Mouse (Mus musculus) kidney, embryonic 15.5 days (tissue): ENCODE data around the gene Gm49358. TPM values are rescaled to one million over a fixed set of nuclear protein-coding genes. Genes with fewer than 3 reads are reported as not detected.

ENCODE experiments used
- ATAC-seq: fragments of 200-750 bp; cut with Nextera tagmentation; replicated peaks from 2 replicates; pipeline ENCODE4 v1.8.0; 2017; ENCODE audit warnings: moderate TSS enrichment; ENCODE audit not compliant: low FRiP score
- H3K27ac ChIP-seq: fragments of 300-500 bp; sonication (generic); 2 replicates; pipeline ENCODE4 v1.5.1; 2015; ENCODE audit warnings: mild to moderate bottlenecking, inconsistent platforms
- H3K27me3 ChIP-seq: fragments of 300-500 bp; sonication (generic); 2 replicates; pipeline ENCODE4 v1.6.1; 2015; ENCODE audit warnings: inconsistent platforms
- H3K36me3 ChIP-seq: fragments of 300-500 bp; sonication (generic); 2 replicates; pipeline ENCODE4 v1.6.1; 2015; ENCODE audit warnings: inconsistent platforms
- H3K4me1 ChIP-seq: fragments of 300-500 bp; sonication (generic); 2 replicates; pipeline ENCODE4 v1.6.1; 2015; ENCODE audit warnings: inconsistent platforms
- H3K4me2 ChIP-seq: fragments of 300-500 bp; sonication (generic); 2 replicates; pipeline ENCODE4 v1.6.1; 2015; ENCODE audit warnings: moderate library complexity, mild to moderate bottlenecking, inconsistent platforms
- H3K4me3 ChIP-seq: fragments of 300-500 bp; sonication (generic); replicated peaks from 2 replicates; pipeline ENCODE4 v1.5.1; 2015; ENCODE audit warnings: mild to moderate bottlenecking, inconsistent platforms
- H3K9ac ChIP-seq: fragments of 300-500 bp; sonication (generic); 2 replicates; pipeline ENCODE4 v1.6.1; 2015; ENCODE audit warnings: mild to moderate bottlenecking, inconsistent platforms
- H3K9me3 ChIP-seq: fragments of 300-500 bp; sonication (generic); replicated peaks from 2 replicates; pipeline ENCODE4 v1.6.1; 2016; ENCODE audit warnings: inconsistent platforms
- WGBS: fragments of 180-500 bp; shearing (Covaris S2); methylation state at CpG from one replicate; pipeline ENCODE4 v1.1.7; 2015; ENCODE audit warnings: mixed read lengths; 5-methylcytosine and 5-hydroxymethylcytosine counted together
- polyA plus RNA-seq: library from polyadenylated mRNA; unstranded; fragments of >200 nt; fragmentation: Nextera tagmentation; extraction: Ambion mirVana; gene quantifications from 2 replicates; pipeline ENCODE4 v1.2.1, GENCODE M21; 2015

Gene Gm49358
- polyA plus RNA-seq, 1 experiment from 2014 or later: not detected

DNA sequence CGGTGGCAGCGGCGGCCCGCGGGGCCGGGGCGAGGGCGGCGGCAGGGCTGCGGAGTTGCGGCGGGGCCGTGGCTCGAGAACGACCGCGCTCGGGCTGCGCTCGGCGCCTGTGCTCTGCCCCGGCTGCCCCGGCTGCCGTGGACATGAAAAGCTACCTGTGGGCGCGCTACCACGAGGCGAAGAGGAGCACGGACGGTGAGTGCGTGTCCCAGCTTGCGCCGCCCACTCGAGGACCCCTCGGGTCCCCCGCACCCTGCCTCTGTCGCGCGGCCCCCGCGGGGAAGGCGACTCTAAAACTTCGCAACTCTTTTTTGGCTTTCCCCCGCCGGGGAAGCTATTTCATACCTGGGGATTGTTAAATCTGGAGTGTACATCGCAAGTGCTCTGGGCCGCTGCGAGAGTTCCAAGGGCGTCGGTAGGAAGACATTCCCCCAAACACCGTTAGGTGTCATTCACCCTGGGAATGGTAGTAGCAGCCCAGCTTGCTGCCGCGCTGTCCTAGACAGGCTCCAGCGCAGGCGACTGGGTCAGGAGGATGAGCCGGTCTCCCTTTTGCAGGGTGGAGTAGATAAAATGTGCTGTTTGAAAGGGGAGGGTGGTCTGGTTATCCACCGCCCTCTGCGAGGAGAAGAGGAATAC lies 15.5 kb downstream of the Gm49358 start:
- Histone ChIP-seq H3K9me3 (no peaks in the 10 kb centered on the region), H3K27ac (peak overlapping the region; percentile 89; the same call in 1 of the 2 replicates), H3K36me3 (no peaks in the 10 kb centered on the region), H3K9ac (peak overlapping the region; percentile 70), H3K4me1 (peaks cover 37% of the 10 kb centered on the region), H3K4me3 (peak overlapping the region; percentile 77), H3K27me3 (no peaks in the 10 kb centered on the region), H3K4me2 (peak overlapping the region; percentile 98)
- WGBS: under 1% methylated on average over 57 of the region's 58 CpGs
- peak; percentile 7; the same call in 1 of the 2 replicates for ATAC-seq

GRCm38 (mm10) chr10:86779816-86780500 lies 16.2 kb downstream of the Gm49358 start:
- Histone ChIP-seq H3K9me3 (no peaks in the 10 kb centered on the region), H3K27me3 (no peaks in the 10 kb centered on the region), H3K9ac (peak overlapping the region; percentile 70), H3K4me3 (peak overlapping the region; percentile 77), H3K4me1 (peaks cover 37% of the 10 kb centered on the region), H3K27ac (no peak overlapping the region), H3K4me2 (peak overlapping the region; percentile 98), H3K36me3 (no peaks in the 10 kb centered on the region)
- 20% methylated on average over 12 of the region's 12 CpGs for WGBS
- no peak for ATAC-seq

- Histone ChIP-seq H3K27ac (no peak overlapping the region), H3K4me3 (no peak overlapping the region), H3K9me3 (no peaks in the 10 kb centered on the region), H3K9ac (no peak overlapping the region), H3K27me3 (no peaks in the 10 kb centered on the region), H3K4me2 (no peak overlapping the region), H3K4me1 (peaks cover 39% of the 10 kb centered on the region), H3K36me3 (no peaks in the 10 kb centered on the region)
- 46% methylated on average over 5 of the region's 5 CpGs for WGBS
- no peak for ATAC-seq
Measured at GRCm38 (mm10) chr10:86781641-86782040, 17.9 kb downstream of the Gm49358 start.

- ATAC-seq: no peak
- Histone ChIP-seq H3K9me3 (no peaks in the 10 kb centered on the region), H3K4me1 (peaks cover 36% of the 10 kb centered on the region), H3K4me3 (no peak overlapping the region), H3K36me3 (no peaks in the 10 kb centered on the region), H3K4me2 (no peak overlapping the region), H3K27me3 (no peaks in the 10 kb centered on the region), H3K27ac (peak overlapping the region; percentile 27; the same call in 1 of the 2 replicates), H3K9ac (no peak overlapping the region)
- 70% methylated on average over 5 of the region's 5 CpGs for WGBS
Measured at GRCm38 (mm10) chr10:86782656-86783055, 18.9 kb downstream of the Gm49358 start.

DNA sequence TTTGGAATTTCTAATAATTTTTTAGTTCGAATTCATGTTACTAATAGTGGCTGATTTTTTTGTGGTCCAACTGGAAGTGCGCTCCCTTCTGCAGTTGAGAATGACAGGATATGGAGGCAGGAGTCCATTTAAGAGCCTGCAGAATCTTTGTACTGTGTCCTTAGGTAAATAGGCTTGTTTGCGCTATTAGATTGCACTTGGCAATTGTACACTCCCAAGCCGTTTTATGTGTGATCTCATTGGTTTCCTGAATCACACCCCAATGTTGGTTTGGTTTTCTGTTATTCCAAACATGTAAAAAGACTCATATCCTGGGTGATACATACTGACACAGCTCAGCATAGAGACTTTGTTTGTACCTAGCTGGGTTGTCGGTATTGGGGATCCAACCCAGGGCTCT lies 19.8 kb downstream of the Gm49358 start:
- Histone ChIP-seq H3K4me3 (no peak overlapping the region), H3K9me3 (no peaks in the 10 kb centered on the region), H3K4me2 (no peak overlapping the region), H3K4me1 (peaks cover 28% of the 10 kb centered on the region), H3K9ac (no peak overlapping the region), H3K27me3 (no peaks in the 10 kb centered on the region), H3K27ac (no peak overlapping the region), H3K36me3 (no peaks in the 10 kb centered on the region)
- WGBS: 83% methylated on average over 5 of the region's 5 CpGs
- no peak for ATAC-seq

DNA sequence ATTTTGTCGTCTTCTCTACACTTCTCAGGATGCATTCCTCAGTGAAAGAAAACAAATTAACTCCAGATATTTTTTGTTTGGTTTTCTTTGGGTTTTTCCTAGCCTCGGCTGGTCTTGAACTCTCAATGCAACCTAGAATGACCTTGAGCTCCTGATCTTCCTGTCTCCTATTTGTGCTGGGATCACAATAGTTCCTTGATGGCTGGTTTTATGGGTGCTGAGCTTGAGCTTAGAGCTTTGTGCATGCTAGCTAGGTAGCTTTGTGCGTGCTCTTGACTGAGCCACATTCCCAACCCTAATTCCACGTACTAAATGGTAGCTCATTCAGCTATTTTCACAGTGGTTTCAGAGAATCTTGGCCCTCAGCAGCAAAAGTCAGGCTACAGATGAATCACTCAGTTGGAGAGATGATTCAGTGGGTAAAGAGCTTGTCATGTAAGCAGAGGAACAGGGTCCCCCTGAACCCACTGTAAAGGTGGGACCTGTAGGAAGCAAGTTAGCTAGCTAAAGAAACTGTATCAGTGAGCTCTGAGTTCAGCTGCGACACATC lies 20.4 kb downstream of the Gm49358 start:
- Histone ChIP-seq H3K36me3 (no peaks in the 10 kb centered on the region), H3K4me3 (no peak overlapping the region), H3K27me3 (no peaks in the 10 kb centered on the region), H3K9me3 (no peaks in the 10 kb centered on the region), H3K27ac (no peak overlapping the region), H3K4me2 (no peak overlapping the region), H3K4me1 (peaks cover 25% of the 10 kb centered on the region), H3K9ac (no peak overlapping the region)
- WGBS: 81% methylated on average over 5 of the region's 5 CpGs
- no peak for ATAC-seq

DNA sequence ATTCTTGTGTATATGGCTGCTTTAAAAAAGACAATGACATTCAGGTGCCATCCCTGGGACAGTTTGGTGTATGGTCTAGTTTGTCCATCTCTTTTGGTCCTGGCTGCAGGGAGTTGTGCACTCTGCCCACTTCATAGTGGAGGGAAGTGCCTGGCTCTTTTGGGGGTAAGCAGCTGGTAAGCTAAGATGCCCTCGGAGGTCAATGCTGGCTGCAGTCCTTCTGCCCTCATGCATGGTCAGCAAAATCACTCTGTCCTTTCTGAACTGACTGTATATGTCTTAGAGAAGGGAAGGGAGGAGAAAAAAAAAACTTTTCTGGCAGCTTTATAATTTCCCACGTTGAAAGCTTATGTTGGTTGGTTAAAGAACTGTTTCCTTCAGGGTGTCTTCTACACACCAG lies 21.6 kb downstream of the Gm49358 start:
- no peaks in the 10 kb centered on the region for H3K9me3 ChIP-seq
- no peak overlapping the region for H3K4me2 ChIP-seq
- ATAC-seq: no peak
- H3K4me3 ChIP-seq: no peak overlapping the region
- H3K27me3 ChIP-seq: no peaks in the 10 kb centered on the region
- peaks cover 14% of the 10 kb centered on the region; the same call in 1 of the 2 replicates for H3K4me1 ChIP-seq
- H3K9ac ChIP-seq: no peak overlapping the region
- H3K36me3 ChIP-seq: no peaks in the 10 kb centered on the region
- H3K27ac ChIP-seq: no peak overlapping the region
- 68% methylated on average over 2 of the region's 2 CpGs for WGBS

DNA sequence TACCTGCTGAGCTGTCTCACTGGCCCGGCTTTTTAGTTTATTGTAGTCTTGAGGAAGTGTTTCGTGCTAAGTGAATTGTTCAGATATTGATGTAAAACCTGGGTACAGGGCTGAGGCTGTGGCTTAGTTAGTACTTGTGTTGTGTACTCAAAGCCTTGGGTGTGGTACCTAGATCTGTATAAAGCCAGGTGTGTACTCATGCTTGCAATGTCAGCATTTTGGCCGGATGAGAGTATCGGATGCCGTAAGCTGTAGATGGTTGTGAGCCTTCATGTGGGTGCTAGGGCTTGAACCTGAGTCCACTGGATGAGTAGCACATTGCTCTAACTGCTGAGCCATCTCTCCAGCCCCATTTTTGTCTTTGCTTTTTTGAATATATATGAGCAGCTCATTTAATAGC lies 22.3 kb downstream of the Gm49358 start:
- Histone ChIP-seq H3K9ac (no peak overlapping the region), H3K27ac (no peak overlapping the region), H3K9me3 (no peaks in the 10 kb centered on the region), H3K4me3 (no peak overlapping the region), H3K27me3 (no peaks in the 10 kb centered on the region), H3K36me3 (no peaks in the 10 kb centered on the region), H3K4me2 (no peak overlapping the region), H3K4me1 (peaks cover 13% of the 10 kb centered on the region; the same call in 1 of the 2 replicates)
- no peak for ATAC-seq
- 92% methylated on average over 5 of the region's 5 CpGs for WGBS

GRCm38 (mm10) chr10:86788193-86788592 lies 24.4 kb downstream of the Gm49358 start:
- H3K27me3 ChIP-seq: no peaks in the 10 kb centered on the region
- WGBS: 70% methylated on average over 5 of the region's 5 CpGs
- no peak for ATAC-seq

GRCm38 (mm10) chr10:86789146-86789672 lies 25.4 kb downstream of the Gm49358 start:
- no peak for ATAC-seq
- no peaks in the 10 kb centered on the region for H3K27me3 ChIP-seq
- no peak overlapping the region for H3K9ac ChIP-seq
- H3K4me1 ChIP-seq: peaks cover 21% of the 10 kb centered on the region
- no peak overlapping the region for H3K4me2 ChIP-seq
- H3K27ac ChIP-seq: no peak overlapping the region
- H3K9me3 ChIP-seq: no peaks in the 10 kb centered on the region
- 82% methylated on average over 7 of the region's 7 CpGs for WGBS
- no peak overlapping the region for H3K4me3 ChIP-seq
- no peaks in the 10 kb centered on the region for H3K36me3 ChIP-seq

More at GRCm38 (mm10) chr10:86788193-86788592, 24.4 kb downstream of the Gm49358 start:
- Histone ChIP-seq H3K4me2 (no peak overlapping the region), H3K9ac (no peak overlapping the region), H3K4me1 (peaks cover 16% of the 10 kb centered on the region), H3K36me3 (no peaks in the 10 kb centered on the region), H3K27ac (no peak overlapping the region), H3K4me3 (no peak overlapping the region), H3K9me3 (no peaks in the 10 kb centered on the region)

- Histone ChIP-seq H3K36me3 (no peaks in the 10 kb centered on the region), H3K4me1 (peaks cover 20% of the 10 kb centered on the region), H3K9ac (no peak overlapping the region), H3K4me3 (no peak overlapping the region), H3K9me3 (no peaks in the 10 kb centered on the region), H3K27me3 (no peaks in the 10 kb centered on the region), H3K27ac (no peak overlapping the region), H3K4me2 (no peak overlapping the region)
- WGBS: 45% methylated on average over 7 of the region's 7 CpGs
- no peak; the same call in 1 of the 2 replicates for ATAC-seq
Measured at GRCm38 (mm10) chr10:86791507-86792184, 27.9 kb downstream of the Gm49358 start.

GRCm38 (mm10) chr10:86793509-86793951 lies 29.8 kb downstream of the Gm49358 start:
- peaks cover 20% of the 10 kb centered on the region for H3K4me1 ChIP-seq
- H3K27ac ChIP-seq: no peak overlapping the region
- no peak for ATAC-seq
- H3K27me3 ChIP-seq: no peaks in the 10 kb centered on the region
- H3K9me3 ChIP-seq: no peaks in the 10 kb centered on the region
- H3K4me3 ChIP-seq: no peak overlapping the region
- H3K9ac ChIP-seq: no peak overlapping the region
- no peak overlapping the region for H3K4me2 ChIP-seq
- 58% methylated on average over 2 of the region's 2 CpGs for WGBS
- H3K36me3 ChIP-seq: no peaks in the 10 kb centered on the region
